Mouse (Mus musculus) monocyte, adult 5-6 weeks (primary cell): Measurements from ENCODE around the gene Patz1. TPM values are rescaled to one million over a fixed set of nuclear protein-coding genes. Genes with fewer than 3 reads are reported as not detected.
A peak's percentile ranks its signal among the peaks of the same experiment; 100 is the strongest.

Experiments used
- ATAC-seq: fragments of 153-309, 156-312 bp; replicated peaks from 2 replicates; pipeline ENCODE4 v1.8.0; 2017; ENCODE audit warnings: mild to moderate bottlenecking; ENCODE audit not compliant: low TSS enrichment, insufficient number of reproducible peaks, severe bottlenecking, poor library complexity, low FRiP score
- total RNA-seq: library from RNA; stranded (forward); fragments of 200-1000, 200-491, 200-594 nt; gene quantifications from 3 replicates; pipeline ENCODE4 v1.2.3, GENCODE M21; 2017

Patz1 gene
- total RNA-seq, 1 experiment from 2014 or later, result 14.9 TPM

DNA sequence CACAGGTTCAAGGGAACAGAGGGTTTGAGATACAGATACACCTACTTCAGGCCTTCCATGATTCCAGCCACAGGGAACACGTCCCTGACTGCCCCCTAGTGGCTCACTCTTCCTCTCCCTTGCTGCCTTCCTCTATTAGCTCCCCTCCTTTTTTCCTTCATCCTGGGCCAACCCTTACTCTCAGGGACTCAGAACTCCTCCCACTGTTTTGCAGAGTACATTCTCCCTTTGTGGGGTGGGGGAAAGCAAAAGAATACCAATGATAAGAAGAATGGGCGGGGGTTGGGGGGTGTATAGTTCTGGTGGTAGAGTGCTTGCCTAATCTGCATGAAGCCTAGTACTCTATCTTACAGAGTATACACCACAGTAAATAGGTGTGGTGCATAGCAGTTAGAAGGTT is 25.5 kb downstream of the Patz1 start:
- peak; percentile 50; the same call in 1 of the 2 replicates for ATAC-seq

DNA sequence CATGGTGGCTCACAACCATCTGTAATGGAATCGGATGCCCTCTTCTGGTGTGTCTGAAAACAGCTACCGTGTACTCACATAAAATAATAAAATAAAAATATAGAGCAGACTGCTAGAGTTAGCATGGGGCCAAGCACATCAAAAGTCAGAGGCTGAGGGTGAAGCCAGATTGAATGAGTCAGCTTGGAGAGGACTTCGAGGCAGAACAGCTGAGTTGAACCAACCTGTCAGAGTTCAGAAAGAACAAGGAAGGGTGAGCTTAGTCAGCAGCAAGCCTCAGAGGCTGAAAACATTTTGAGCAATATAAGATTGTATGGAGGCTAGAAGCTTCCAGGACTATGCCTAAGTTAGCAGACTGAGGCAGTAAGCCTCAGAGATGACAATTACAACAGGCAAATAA is 29.6 kb downstream of the Patz1 start:
- ATAC-seq, result no peak

DNA sequence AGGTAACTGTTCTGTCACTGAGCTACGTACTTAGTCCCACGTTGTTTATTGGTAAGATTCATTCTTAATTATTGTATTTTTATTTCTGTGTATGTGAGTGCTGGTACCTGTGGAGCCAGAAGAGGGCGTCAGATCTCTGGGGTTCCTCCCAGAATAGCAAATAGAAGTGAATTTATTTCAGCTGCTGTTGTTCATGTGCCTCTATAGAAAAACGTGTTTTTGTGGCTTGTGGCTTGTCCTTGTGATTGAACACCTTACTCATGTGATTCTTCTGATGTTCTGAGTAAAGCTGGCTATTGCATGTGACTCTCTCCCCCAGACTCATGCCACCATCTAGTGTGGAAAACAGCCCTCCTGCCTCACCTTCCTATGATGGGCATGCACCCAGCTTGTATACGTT is 39.6 kb downstream of the Patz1 start:
- ATAC-seq, result no peak

DNA sequence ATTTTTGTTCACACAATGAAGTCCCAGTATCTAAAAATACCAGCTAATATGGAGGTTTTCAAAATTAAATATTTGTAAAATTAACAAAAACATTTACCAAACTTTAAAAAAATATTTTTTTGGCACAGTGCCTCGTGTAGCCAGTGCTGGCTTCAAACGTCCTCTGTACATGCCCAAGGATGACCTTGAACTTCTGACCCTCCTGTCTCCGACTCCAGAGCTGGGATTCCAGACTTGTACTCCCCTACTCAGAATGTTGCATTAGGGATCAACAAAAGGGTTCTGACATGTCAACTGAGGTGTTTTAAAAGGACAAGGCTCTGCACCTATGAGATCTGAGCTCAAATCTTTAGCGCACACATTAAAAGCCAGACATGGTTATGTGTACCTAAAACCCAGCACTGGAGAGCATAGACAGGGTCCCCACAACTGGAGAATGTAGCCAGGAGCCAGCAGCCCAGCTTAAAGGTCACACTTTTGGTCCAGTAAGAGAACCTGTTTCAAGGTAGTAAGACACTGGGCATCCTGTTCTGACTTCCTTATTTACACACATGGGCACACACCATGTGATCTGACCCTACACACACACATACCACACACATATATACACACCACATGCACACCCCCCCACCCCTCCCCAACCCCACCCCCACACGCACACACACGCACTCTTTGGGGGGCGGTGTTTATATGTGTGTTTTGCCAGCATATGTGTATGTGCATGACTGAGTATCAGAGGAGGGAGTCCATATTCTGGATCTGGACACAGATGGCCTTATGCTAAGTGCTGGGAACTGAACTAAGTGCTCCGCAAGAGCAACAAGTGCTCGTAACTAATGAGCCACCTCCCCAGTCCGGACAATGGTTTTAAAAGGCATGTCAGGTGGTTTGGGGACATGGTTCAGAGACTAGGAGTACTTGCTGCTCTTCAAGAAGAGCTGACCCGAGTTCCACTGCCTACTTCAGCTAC is 40.4 kb downstream of the Patz1 start:
- ATAC-seq, result no peak

DNA sequence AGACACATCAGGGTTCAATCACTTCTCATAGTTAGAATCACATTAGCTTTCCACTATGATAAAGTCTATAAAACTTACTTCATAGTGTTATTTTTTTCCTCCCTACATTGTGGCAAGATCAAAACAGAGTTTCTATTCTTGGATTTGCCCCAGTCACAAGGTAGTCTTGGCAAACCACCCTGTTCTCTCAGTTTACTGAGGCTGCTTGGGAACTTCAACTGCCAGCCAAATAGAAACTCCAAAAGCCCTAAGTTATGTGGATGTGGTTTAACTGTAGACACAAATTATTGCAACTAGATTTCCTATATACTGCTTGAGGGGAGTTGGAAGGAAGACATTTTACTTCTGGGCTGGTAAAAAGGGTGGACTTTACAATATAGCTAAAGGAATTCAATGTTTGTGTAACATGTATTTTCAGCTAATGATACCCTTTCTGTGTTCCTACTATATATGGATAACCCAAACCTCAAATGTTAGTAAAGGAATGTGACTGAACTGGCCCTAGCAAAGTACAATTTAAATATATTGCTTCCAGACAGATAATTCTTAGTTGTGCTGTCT is 41.3 kb downstream of the Patz1 start, which contains the start of gene Pik3ip1:
Pik3ip1 (plus strand) TSS at position 511 of the 561 bp plus-strand sequence.
- no peak for ATAC-seq

DNA sequence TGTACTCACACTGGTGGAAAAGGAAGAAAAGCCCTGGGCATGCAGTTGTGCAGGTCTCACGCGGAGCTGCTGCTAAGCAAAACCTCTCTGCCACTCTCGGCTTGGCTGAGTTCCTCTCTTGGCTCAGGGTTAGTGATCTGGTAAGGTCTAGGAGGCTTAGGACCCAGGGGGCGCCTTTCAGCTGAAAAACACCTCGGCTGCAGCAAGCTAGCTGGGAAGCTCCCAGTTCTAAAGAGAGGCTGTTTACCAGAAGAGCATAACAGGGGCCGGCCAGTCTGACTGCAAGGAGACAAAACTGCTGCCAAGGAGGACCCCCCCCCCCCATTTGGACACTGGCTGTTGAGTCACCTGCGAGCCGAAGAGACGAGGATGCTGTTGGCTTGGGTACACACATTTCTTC is 41.9 kb downstream of the Patz1 start:
- peak; percentile 20; the same call in 1 of the 2 replicates for ATAC-seq

DNA sequence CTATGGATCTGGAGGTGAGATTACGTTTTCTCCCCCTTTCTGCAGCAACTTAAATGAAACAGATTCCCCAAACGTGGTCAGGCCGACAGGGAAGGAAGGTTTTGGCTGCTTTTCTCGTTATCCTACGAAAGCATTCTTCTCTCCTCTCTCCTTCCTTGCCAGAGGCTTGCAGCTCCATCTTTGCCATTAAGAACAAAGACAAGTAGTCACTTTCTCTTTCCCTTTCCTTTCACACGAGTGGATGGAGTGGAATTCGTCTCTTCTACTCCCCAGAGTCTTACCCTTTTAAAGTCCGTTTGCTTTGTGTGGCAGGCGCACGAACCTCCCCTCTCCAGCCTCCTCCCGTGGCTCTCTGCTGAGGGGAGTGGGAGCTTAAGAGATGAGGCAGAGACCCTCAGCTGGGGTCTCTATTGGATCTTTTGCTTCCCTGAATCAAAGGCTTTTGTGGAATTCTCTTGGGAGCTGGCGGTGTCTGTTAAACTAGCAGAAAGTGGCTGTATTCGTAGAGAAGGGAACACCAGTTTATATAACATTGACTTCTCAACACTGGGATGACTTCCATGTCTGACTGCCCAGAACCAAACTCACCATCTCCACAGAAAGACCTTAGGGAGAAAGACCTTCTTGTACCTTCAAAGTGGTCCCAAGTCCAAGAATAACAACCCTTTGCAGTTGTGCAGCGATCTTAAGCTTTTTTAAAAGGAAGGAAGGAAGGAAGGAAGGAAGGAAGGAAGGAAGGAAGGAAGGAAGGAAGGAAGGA is 42.5 kb downstream of the Patz1 start:
- ATAC-seq, result no peak

DNA sequence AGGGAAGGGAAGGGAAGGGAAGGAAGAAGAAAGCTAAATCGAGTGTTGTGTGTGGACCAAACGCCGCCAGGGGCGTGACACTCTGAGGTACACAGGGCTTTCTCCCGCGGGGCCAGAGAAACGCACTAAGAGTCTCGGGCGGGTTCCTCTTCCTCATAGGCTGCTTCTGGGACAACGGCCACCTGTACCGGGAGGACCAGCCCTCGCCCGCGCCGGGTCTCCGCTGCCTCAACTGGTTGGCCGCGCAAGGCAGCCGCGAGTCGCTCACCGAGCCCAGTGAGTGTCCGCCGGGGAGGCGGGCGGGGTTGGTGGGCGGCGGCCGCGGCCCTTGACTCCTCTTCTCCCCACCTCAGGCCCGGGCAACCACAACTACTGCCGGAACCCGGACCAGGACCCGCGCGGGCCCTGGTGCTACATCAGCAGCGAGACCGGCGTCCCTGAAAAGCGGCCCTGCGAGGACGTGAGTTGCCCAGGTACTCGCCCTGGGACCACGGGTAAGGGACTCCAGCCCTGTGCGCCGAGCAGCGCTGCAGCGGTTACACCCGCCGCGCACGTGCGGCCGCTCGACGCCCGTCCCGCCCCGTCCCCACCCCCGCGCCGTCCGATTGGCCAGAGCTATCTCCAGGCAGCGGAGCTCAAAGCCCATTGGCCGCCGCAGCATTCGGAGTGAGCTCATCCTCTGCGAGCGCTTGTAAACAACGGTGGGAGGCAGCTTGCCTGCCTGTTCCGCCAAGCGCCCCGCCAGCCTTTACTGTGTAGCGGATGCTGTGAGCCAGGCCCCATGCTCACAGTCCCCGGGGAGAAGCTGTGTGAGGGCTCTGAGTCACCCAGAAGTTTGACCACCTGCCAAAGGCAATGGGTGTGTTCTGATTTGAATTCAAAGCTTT is 43.3 kb downstream of the Patz1 start:
- peak; percentile 87 for ATAC-seq

DNA sequence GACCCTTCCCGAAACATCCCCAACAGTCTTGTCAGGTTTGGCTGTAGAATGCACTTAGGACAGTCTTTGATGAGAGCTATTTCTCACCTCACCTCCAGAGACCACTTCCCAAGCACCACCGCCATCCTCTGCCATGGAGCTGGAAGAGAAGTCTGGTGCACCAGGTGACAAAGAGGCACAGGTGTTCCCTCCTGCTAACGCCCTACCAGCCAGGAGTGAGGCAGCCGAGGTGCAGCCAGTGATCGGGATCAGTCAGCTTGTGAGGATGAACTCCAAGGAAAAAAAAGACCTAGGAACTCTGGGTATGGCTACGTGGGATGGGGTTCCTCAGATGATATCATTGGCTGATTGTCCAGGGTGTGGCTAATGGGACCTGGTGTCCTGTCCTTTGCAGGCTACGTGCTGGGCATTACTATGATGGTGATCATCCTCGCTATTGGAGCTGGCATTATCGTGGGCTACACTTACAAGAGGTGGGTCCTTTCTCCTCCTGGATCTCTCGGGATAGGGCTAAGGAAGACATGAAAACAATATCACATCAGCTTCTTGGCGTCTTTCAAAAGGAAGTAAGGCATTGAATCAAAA is 44.5 kb downstream of the Patz1 start:
- no peak for ATAC-seq

DNA sequence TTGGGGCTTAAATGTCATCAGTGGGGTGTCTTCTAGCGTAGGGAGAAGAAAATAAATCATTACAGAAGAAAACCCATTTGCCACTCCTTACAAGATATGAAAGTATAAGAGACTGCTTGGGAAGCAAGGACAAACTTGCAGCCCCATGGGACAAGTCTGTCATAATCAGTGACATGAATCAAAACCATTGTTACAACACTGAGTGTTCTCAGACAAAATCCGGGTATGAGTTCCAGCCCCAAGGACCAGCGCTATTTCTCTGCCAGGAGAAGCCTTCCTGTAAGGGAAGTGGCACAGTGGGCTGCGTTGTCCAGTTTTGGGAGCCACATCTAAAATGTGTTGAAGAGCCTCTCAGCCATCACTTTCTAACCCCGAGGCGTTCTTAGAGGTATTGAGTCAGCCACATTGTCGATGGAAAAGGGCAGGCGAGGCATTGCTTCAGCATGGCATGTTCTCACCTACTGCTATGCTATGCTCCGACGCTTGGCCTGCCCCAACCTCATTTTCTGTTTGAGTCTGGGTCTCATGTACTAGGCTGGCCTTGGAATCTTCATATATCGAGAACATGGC is 45.6 kb downstream of the Patz1 start:
- ATAC-seq, result no peak

DNA sequence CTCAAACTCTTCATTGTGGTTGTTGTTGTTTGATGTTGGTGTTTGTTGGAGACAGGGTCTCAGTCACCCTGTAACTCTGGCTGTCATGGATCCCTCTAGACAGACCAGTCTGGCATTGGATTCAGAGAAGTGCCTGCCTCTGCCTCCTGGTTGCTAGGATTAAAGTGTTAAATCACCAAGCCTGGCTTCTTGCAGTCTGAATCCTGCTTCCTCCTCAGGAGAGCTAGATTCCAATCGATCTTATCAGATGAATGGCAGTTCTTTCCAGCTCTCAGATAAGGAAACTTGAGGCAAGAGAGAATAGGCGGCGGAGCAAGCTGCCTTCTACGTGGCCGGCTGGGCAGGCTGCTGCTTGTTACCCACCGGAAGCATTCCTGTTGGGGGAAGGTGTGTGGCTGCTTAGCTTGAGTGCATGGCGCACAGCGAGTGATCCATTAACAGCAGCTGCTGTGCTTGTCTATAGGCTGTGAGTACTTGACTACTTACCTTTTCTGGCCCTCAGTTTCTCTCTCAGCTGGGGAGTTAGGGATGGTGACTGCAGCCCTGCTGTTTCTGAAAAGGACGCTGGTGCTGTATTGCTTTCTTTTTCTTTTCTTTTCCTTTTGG is 46.1 kb downstream of the Patz1 start:
- ATAC-seq, result no peak

DNA sequence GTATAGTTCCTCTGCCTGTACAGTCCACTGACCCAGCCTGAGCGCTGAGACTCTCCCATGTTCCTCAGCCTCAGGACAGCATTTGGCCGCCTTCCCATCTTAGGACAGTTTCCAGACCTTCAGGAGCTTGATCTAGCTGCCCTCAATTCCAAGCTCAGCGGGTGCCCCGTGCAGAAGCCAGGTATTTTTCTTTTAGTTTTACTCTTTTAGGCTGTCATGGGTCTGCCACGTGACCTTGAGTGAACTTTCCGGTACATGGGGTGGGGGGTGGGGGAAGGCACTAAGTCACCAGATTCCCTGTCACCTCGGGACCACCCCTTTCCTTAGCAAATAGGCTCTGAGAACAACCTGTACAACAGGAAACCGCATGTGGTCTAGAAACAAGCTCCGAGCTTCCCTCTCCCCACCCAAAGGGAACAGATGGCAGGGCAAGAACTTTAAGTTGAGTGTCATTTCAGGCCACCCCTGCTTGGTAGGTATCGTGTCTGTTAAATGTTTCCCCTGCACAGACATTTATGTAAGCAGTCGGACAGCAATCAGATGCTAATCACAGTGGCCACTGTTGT is 47.1 kb downstream of the Patz1 start:
- no peak for ATAC-seq

DNA sequence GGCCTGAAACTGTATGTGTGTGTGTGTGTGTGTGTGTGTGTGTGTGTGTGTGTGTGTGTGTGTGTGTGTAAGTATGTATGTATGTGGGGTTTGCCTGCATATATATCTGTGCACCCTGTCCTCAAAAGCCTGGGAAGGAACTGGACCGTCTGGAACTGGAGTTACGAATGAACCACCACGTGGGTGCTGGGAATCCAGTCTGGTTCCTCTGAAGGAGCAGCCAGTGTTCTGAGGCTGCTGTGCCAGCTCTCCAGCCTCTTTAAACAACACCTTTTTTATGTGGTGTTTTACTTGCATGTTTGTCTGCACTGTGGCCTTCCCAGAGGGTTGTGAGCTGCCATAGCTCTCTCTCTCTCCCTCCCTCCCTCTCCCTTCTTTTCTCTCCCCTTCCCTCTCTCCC is 47.9 kb downstream of the Patz1 start:
- no peak for ATAC-seq

DNA sequence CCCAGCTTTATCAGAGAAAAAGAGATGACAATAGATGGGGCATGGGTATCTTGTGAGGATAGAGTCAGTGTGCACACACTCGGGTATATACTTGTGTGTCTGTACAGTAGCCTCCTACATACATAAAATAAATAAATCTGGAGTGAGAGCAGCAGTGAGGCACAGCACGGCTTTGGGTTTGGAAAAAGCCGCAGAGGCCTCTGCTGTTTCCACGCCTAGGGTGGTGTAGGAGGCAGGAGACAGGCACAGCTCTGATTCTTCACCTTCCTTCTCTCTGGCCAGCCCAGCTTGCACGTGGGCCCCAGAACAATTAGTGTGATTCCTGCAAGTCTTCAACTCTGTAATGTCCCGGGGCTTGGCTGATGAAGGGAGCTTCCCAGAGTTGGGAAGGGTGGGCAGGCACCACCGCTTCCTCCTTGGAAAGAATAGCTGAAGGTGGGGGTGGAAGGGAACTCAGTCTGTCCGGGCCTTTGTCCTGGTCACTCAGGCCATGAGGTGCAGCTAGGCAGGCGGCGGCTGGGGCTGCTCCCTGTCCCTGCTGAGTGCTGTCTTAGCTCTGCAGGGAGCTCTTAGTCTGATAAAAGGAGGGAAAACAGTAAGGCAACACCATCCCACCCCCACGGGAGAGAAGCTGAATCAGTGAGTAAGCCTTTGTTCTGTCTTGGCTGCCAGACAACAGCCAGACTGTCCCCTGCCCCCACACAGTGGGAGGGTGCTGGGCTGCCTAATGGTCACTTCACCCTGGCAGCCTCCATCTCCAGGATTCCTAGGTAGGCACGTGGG is 48.7 kb downstream of the Patz1 start:
- ATAC-seq, result no peak

DNA sequence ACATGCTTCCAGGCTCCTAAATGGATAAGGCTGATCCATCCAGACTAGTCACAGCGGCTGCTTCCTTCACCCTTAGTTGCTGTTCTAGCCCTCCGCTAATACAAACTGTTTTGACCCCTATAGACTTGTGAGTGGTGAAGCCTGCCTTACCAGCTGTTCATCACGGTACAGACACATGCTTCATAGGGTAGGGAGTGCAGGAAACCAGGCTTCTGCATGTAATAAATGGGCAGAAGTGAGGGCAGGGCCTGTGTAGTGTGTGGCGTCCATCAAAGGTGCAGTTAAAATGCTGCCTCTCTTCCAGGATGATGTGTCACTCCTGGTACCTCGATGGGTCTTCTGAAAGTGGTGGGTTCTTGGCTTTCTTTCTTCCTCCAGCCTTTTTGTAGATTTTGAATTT is 49.3 kb downstream of the Patz1 start:
- no peak for ATAC-seq

DNA sequence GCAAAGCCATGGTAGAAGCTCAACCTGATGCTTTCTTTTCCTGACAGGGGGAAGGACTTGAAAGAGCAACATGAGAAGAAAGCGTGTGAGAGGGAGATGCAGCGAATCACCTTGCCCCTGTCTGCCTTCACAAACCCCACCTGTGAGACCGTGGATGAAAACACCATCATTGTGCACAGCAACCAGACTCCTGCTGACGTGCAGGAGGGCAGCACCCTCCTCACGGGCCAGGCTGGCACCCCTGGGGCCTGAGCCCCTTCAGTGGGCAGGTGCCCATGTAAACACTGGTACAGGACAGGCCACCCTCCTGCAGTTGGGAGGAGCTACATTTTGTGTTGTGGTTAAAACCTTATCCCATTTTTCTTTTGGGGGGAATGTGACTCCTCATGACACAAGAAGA is 52.8 kb downstream of the Patz1 start:
- no peak for ATAC-seq
